Mouse (Mus musculus): ENCODE results near the gene Hoxa9. TPM values are rescaled to one million over a fixed set of nuclear protein-coding genes. Genes with fewer than 3 reads are reported as not detected.

Gene Hoxa9
- polyA plus RNA-seq, 1 experiment from 2014 or later, result 0.11 TPM

- Histone ChIP-seq H3K9me3 (ENCODE audit: control insufficient read depth, low read length) (no peaks in the 10 kb centered on the region), H3K4me2 (ENCODE audit: low read length) (no peak overlapping the region), H3K27ac (replicated peaks in 1 of 2; ENCODE audit: control insufficient read depth in 1 of 2, insufficient read depth in 1 of 2, low read depth in 2 of 2, low read length in 2 of 2) (no peak overlapping the region), H3K4me1 (ENCODE audit: control insufficient read depth in 2 of 2, insufficient read depth in 2 of 2, low read length in 2 of 2) (peaks cover 5% of the 10 kb centered on the region in 2 experiments; a peak in 2 of 4 replicates), H3K4me3 (ENCODE audit: control insufficient read depth in 1 of 2, insufficient read depth in 1 of 2, low read depth in 1 of 2, low read length in 2 of 2) (no peak overlapping the region), H3K36me3 (ENCODE audit: control insufficient read depth, insufficient read depth, low read length) (no peaks in the 10 kb centered on the region), H3K27me3 (ENCODE audit: control insufficient read depth, insufficient read depth, low read length) (peaks cover 99% of the 10 kb centered on the region), H3K9ac (ENCODE audit: low read length) (no peak overlapping the region)
- ATAC-seq (ENCODE audit: insufficient number of reproducible peaks, insufficient read depth, low FRiP score, low read depth), result no peak
- 6% methylated on average over 9 of the region's 9 CpGs for WGBS
Measured at GRCm38 (mm10) chr6:52196811-52197210, 34.1 kb downstream of the Hoxa9 start.

GRCm38 (mm10) chr6:52194690-52195089 is 36.2 kb downstream of the Hoxa9 start:
- WGBS, result 5% methylated on average over 10 of the region's 10 CpGs
- peaks cover 98% of the 10 kb centered on the region for H3K27me3 ChIP-seq (ENCODE audit: control insufficient read depth, insufficient read depth, low read length)

GRCm38 (mm10) chr6:52191860-52192550 is 38.9 kb downstream of the Hoxa9 start:
- 2% methylated on average over 43 of the region's 55 CpGs for WGBS
- Histone ChIP-seq H3K4me3 (ENCODE audit: control insufficient read depth in 1 of 2, insufficient read depth in 1 of 2, low read depth in 1 of 2, low read length in 2 of 2) (peak overlapping the region; percentile 48 to 60), H3K27me3 (ENCODE audit: control insufficient read depth, insufficient read depth, low read length) (peaks cover 99% of the 10 kb centered on the region), H3K36me3 (ENCODE audit: control insufficient read depth, insufficient read depth, low read length) (no peaks in the 10 kb centered on the region), H3K9ac (ENCODE audit: low read length) (peak overlapping the region; percentile 31), H3K4me2 (ENCODE audit: low read length) (peak overlapping the region; percentile 75), H3K9me3 (ENCODE audit: control insufficient read depth, low read length) (no peaks in the 10 kb centered on the region), H3K4me1 (ENCODE audit: control insufficient read depth in 2 of 2, insufficient read depth in 2 of 2, low read length in 2 of 2) (peaks cover 5 to 7% of the 10 kb centered on the region in 2 experiments; a peak in 3 of 4 replicates), H3K27ac (replicated peaks in 1 of 2; ENCODE audit: control insufficient read depth in 1 of 2, insufficient read depth in 1 of 2, low read depth in 2 of 2, low read length in 2 of 2) (no peak overlapping the region)
- no peak for ATAC-seq (ENCODE audit: insufficient number of reproducible peaks, insufficient read depth, low FRiP score, low read depth)

More at GRCm38 (mm10) chr6:52194690-52195089, 36.2 kb downstream of the Hoxa9 start:
- Histone ChIP-seq H3K4me1 (ENCODE audit: control insufficient read depth in 2 of 2, insufficient read depth in 2 of 2, low read length in 2 of 2) (peaks cover 5 to 7% of the 10 kb centered on the region in 2 experiments; a peak in 3 of 4 replicates), H3K9ac (ENCODE audit: low read length) (no peak overlapping the region), H3K4me3 (ENCODE audit: control insufficient read depth in 1 of 2, insufficient read depth in 1 of 2, low read depth in 1 of 2, low read length in 2 of 2) (no peak overlapping the region), H3K27ac (replicated peaks in 1 of 2; ENCODE audit: control insufficient read depth in 1 of 2, insufficient read depth in 1 of 2, low read depth in 2 of 2, low read length in 2 of 2) (no peak overlapping the region), H3K36me3 (ENCODE audit: control insufficient read depth, insufficient read depth, low read length) (no peaks in the 10 kb centered on the region), H3K4me2 (ENCODE audit: low read length) (no peak overlapping the region), H3K9me3 (ENCODE audit: control insufficient read depth, low read length) (no peaks in the 10 kb centered on the region)
- ATAC-seq (ENCODE audit: insufficient number of reproducible peaks, insufficient read depth, low FRiP score, low read depth), result no peak

- ATAC-seq (ENCODE audit: insufficient number of reproducible peaks, insufficient read depth, low FRiP score, low read depth), result no peak
- Histone ChIP-seq H3K27ac (replicated peaks in 1 of 2; ENCODE audit: control insufficient read depth in 1 of 2, insufficient read depth in 1 of 2, low read depth in 2 of 2, low read length in 2 of 2) (no peak within 1 kb of the TSS), H3K9ac (ENCODE audit: low read length) (peak within 1 kb of the TSS; percentile 31), H3K4me2 (ENCODE audit: low read length) (peak within 1 kb of the TSS; percentile 75), H3K36me3 (ENCODE audit: control insufficient read depth, insufficient read depth, low read length) (no peaks in the 10 kb centered on the region), H3K9me3 (ENCODE audit: control insufficient read depth, low read length) (no peaks in the 10 kb centered on the region), H3K27me3 (ENCODE audit: control insufficient read depth, insufficient read depth, low read length) (peaks cover 99% of the 10 kb centered on the region), H3K4me3 (ENCODE audit: control insufficient read depth in 1 of 2, insufficient read depth in 1 of 2, low read depth in 1 of 2, low read length in 2 of 2) (peak within 1 kb of the TSS; percentile 48 to 60), H3K4me1 (ENCODE audit: control insufficient read depth in 2 of 2, insufficient read depth in 2 of 2, low read length in 2 of 2) (peaks cover 5 to 7% of the 10 kb centered on the region in 2 experiments; a peak in 3 of 4 replicates)
- 3% methylated on average over 72 of the region's 102 CpGs for WGBS
Measured at GRCm38 (mm10) chr6:52190906-52191810, 39.7 kb downstream of the Hoxa9 start, which contains the start of gene Hoxa4. TSS of gene Hoxa4 (minus strand) at chr6:52191753.

GRCm38 (mm10) chr6:52190410-52190809 is 40.5 kb downstream of the Hoxa9 start:
- peaks cover 99% of the 10 kb centered on the region for H3K27me3 ChIP-seq (ENCODE audit: control insufficient read depth, insufficient read depth, low read length)
- H3K4me3 ChIP-seq (ENCODE audit: control insufficient read depth in 1 of 2, insufficient read depth in 1 of 2, low read depth in 1 of 2, low read length in 2 of 2), result peak overlapping the region in 1 of 2 experiments; percentile 48; a peak in 1 of 4 replicates
- H3K9ac ChIP-seq (ENCODE audit: low read length), result 0 out of 2 replicates have a peak overlapping the region, but pooled peaks have one; percentile 22
- 2% methylated on average over 23 of the region's 23 CpGs for WGBS
- no peak overlapping the region for H3K27ac ChIP-seq (replicated peaks in 1 of 2; ENCODE audit: control insufficient read depth in 1 of 2, insufficient read depth in 1 of 2, low read depth in 2 of 2, low read length in 2 of 2)
- ATAC-seq (ENCODE audit: insufficient number of reproducible peaks, insufficient read depth, low FRiP score, low read depth), result no peak
- no peaks in the 10 kb centered on the region for H3K36me3 ChIP-seq (ENCODE audit: control insufficient read depth, insufficient read depth, low read length)
- peak overlapping the region; percentile 75; the same call in 1 of the 2 replicates for H3K4me2 ChIP-seq (ENCODE audit: low read length)
- H3K9me3 ChIP-seq (ENCODE audit: control insufficient read depth, low read length), result no peaks in the 10 kb centered on the region
- peaks cover 5 to 7% of the 10 kb centered on the region in 2 experiments; a peak in 3 of 4 replicates for H3K4me1 ChIP-seq (ENCODE audit: control insufficient read depth in 2 of 2, insufficient read depth in 2 of 2, low read length in 2 of 2)

GRCm38 (mm10) chr6:52189909-52190308 is 41.0 kb downstream of the Hoxa9 start:
- Histone ChIP-seq H3K9ac (ENCODE audit: low read length) (no peak overlapping the region), H3K4me3 (ENCODE audit: control insufficient read depth in 1 of 2, insufficient read depth in 1 of 2, low read depth in 1 of 2, low read length in 2 of 2) (no peak overlapping the region), H3K27ac (replicated peaks in 1 of 2; ENCODE audit: control insufficient read depth in 1 of 2, insufficient read depth in 1 of 2, low read depth in 2 of 2, low read length in 2 of 2) (no peak overlapping the region), H3K4me2 (ENCODE audit: low read length) (no peak overlapping the region), H3K9me3 (ENCODE audit: control insufficient read depth, low read length) (no peaks in the 10 kb centered on the region), H3K27me3 (ENCODE audit: control insufficient read depth, insufficient read depth, low read length) (peaks cover 99% of the 10 kb centered on the region), H3K4me1 (ENCODE audit: control insufficient read depth in 2 of 2, insufficient read depth in 2 of 2, low read length in 2 of 2) (peaks cover 5 to 7% of the 10 kb centered on the region in 2 experiments; a peak in 3 of 4 replicates), H3K36me3 (ENCODE audit: control insufficient read depth, insufficient read depth, low read length) (no peaks in the 10 kb centered on the region)
- WGBS, result 6% methylated on average over 8 of the region's 8 CpGs
- no peak for ATAC-seq (ENCODE audit: insufficient number of reproducible peaks, insufficient read depth, low FRiP score, low read depth)

- Histone ChIP-seq H3K27ac (replicated peaks in 1 of 2; ENCODE audit: control insufficient read depth in 1 of 2, insufficient read depth in 1 of 2, low read depth in 2 of 2, low read length in 2 of 2) (no peak overlapping the region), H3K9me3 (ENCODE audit: control insufficient read depth, low read length) (no peaks in the 10 kb centered on the region), H3K36me3 (ENCODE audit: control insufficient read depth, insufficient read depth, low read length) (no peaks in the 10 kb centered on the region), H3K27me3 (ENCODE audit: control insufficient read depth, insufficient read depth, low read length) (peaks cover 99% of the 10 kb centered on the region), H3K4me1 (ENCODE audit: control insufficient read depth in 2 of 2, insufficient read depth in 2 of 2, low read length in 2 of 2) (peaks cover 5 to 7% of the 10 kb centered on the region in 2 experiments; a peak in 3 of 4 replicates), H3K9ac (ENCODE audit: low read length) (no peak overlapping the region), H3K4me3 (ENCODE audit: control insufficient read depth in 1 of 2, insufficient read depth in 1 of 2, low read depth in 1 of 2, low read length in 2 of 2) (no peak overlapping the region), H3K4me2 (ENCODE audit: low read length) (no peak overlapping the region)
- 14% methylated on average over 5 of the region's 5 CpGs for WGBS
- no peak for ATAC-seq (ENCODE audit: insufficient number of reproducible peaks, insufficient read depth, low FRiP score, low read depth)
Measured at GRCm38 (mm10) chr6:52189172-52189591, 41.7 kb downstream of the Hoxa9 start.

Data from heart, embryonic 14.5 days (tissue).